Mouse (Mus musculus): ENCODE measurements around the gene Ugcg. TPM values are rescaled to one million over a fixed set of nuclear protein-coding genes. Genes with fewer than 3 reads are reported as not detected.
A peak's percentile ranks its signal among the peaks of the same experiment; 100 is the strongest.

Ugcg gene
- total RNA-seq (2014; rRNA removed): 52.7 and 66.4 TPM in 2 replicates
- 12.9 and 18.5 TPM in 2 replicates for polyA plus RNA-seq (2015; fragmentation: Nextera tagmentation; extraction: Ambion mirVana)

GRCm38 (mm10) chr4:59188802-59189545 lies at the start of gene Ugcg:
Gene Ugcg (plus strand): TSS chr4:59189257.
- WGBS: under 1% methylated on average over 68 of the region's 99 CpGs
- H3K4me2 ChIP-seq (ENCODE audit: low read depth): peak within 1 kb of the TSS; percentile 55
- peak within 1 kb of the TSS; percentile 83 for H3K4me3 ChIP-seq (ENCODE audit: low read depth, low read length)
- ATAC-seq (peak; percentile 92), DNase-seq (peak; percentile 91)
- peak within 1 kb of the TSS; percentile 94 for H3K9ac ChIP-seq
- no peaks in the 10 kb centered on the region for H3K9me3 ChIP-seq (ENCODE audit: low read length)
- H3K4me1 ChIP-seq (ENCODE audit: insufficient read depth): peaks cover 4% of the 10 kb centered on the region; the same call in 1 of the 2 replicates
- no peak for TF ChIP-seq CTCF (IDR thresholded peaks at IDR 0.05; ENCODE audit: low read depth)
- peak within 1 kb of the TSS; percentile 99 for H3K27ac ChIP-seq (ENCODE audit: low read depth, low read length)
- no peaks in the 10 kb centered on the region for H3K27me3 ChIP-seq (ENCODE audit: insufficient read depth, low read length)
- H3K36me3 ChIP-seq (ENCODE audit: insufficient read depth): no peaks in the 10 kb centered on the region

- no peak overlapping the region for H3K4me2 ChIP-seq (ENCODE audit: low read depth)
- no peaks in the 10 kb centered on the region for H3K36me3 ChIP-seq (ENCODE audit: insufficient read depth)
- ATAC-seq (no peak), DNase-seq (no peak)
- no peak for TF ChIP-seq CTCF (IDR thresholded peaks at IDR 0.05; ENCODE audit: low read depth)
- H3K9me3 ChIP-seq (ENCODE audit: low read length): no peaks in the 10 kb centered on the region
- no peak overlapping the region for H3K27ac ChIP-seq (ENCODE audit: low read depth, low read length)
- WGBS: 84% methylated on average over 5 of the region's 5 CpGs
- H3K27me3 ChIP-seq (ENCODE audit: insufficient read depth, low read length): no peaks in the 10 kb centered on the region
- no peak overlapping the region for H3K9ac ChIP-seq
- H3K4me1 ChIP-seq (ENCODE audit: insufficient read depth): no peaks in the 10 kb centered on the region
- no peak overlapping the region for H3K4me3 ChIP-seq (ENCODE audit: low read depth, low read length)
Measured at GRCm38 (mm10) chr4:59149043-59149442, 40.0 kb upstream of the Ugcg start.

- Histone ChIP-seq H3K4me2 (ENCODE audit: low read depth) (no peak overlapping the region), H3K4me1 (ENCODE audit: insufficient read depth) (no peaks in the 10 kb centered on the region), H3K36me3 (ENCODE audit: insufficient read depth) (no peaks in the 10 kb centered on the region), H3K9me3 (ENCODE audit: low read length) (no peaks in the 10 kb centered on the region), H3K27ac (ENCODE audit: low read depth, low read length) (no peak overlapping the region), H3K9ac (no peak overlapping the region), H3K4me3 (ENCODE audit: low read depth, low read length) (no peak overlapping the region), H3K27me3 (ENCODE audit: insufficient read depth, low read length) (no peaks in the 10 kb centered on the region)
- 76% methylated on average over 5 of the region's 5 CpGs for WGBS
- ATAC-seq (no peak), DNase-seq (no peak)
- TF ChIP-seq CTCF (IDR thresholded peaks at IDR 0.05; ENCODE audit: low read depth): no peak
Measured at GRCm38 (mm10) chr4:59150907-59151306, 38.1 kb upstream of the Ugcg start.

- no peaks in the 10 kb centered on the region for H3K4me1 ChIP-seq (ENCODE audit: insufficient read depth)
- no peaks in the 10 kb centered on the region for H3K36me3 ChIP-seq (ENCODE audit: insufficient read depth)
- H3K4me2 ChIP-seq (ENCODE audit: low read depth): no peak overlapping the region
- ATAC-seq (no peak), DNase-seq (no peak)
- no peak for TF ChIP-seq CTCF (IDR thresholded peaks at IDR 0.05; ENCODE audit: low read depth)
- WGBS: 85% methylated on average over 1 of the region's 1 CpGs
- H3K27me3 ChIP-seq (ENCODE audit: insufficient read depth, low read length): no peaks in the 10 kb centered on the region
- no peak overlapping the region for H3K9ac ChIP-seq
- H3K4me3 ChIP-seq (ENCODE audit: low read depth, low read length): no peak overlapping the region
- no peak overlapping the region for H3K27ac ChIP-seq (ENCODE audit: low read depth, low read length)
- H3K9me3 ChIP-seq (ENCODE audit: low read length): no peaks in the 10 kb centered on the region
Measured at GRCm38 (mm10) chr4:59151953-59152352, 37.1 kb upstream of the Ugcg start.

- H3K4me1 ChIP-seq (ENCODE audit: insufficient read depth): no peaks in the 10 kb centered on the region
- H3K27ac ChIP-seq (ENCODE audit: low read depth, low read length): no peak overlapping the region
- TF ChIP-seq CTCF (IDR thresholded peaks at IDR 0.05; ENCODE audit: low read depth): no peak
- no peaks in the 10 kb centered on the region for H3K27me3 ChIP-seq (ENCODE audit: insufficient read depth, low read length)
- no peak overlapping the region for H3K9ac ChIP-seq
- H3K4me3 ChIP-seq (ENCODE audit: low read depth, low read length): no peak overlapping the region
- H3K9me3 ChIP-seq (ENCODE audit: low read length): no peaks in the 10 kb centered on the region
- WGBS: 65% methylated on average over 7 of the region's 7 CpGs
- H3K36me3 ChIP-seq (ENCODE audit: insufficient read depth): no peaks in the 10 kb centered on the region
- ATAC-seq: no peak
- H3K4me2 ChIP-seq (ENCODE audit: low read depth): no peak overlapping the region
- DNase-seq: no peak
Measured at GRCm38 (mm10) chr4:59156897-59157592, 32.0 kb upstream of the Ugcg start.

- DNase-seq (no peak), ATAC-seq (no peak)
- 54% methylated on average over 2 of the region's 2 CpGs for WGBS
- Histone ChIP-seq H3K9ac (no peak overlapping the region), H3K27me3 (ENCODE audit: insufficient read depth, low read length) (no peaks in the 10 kb centered on the region), H3K9me3 (ENCODE audit: low read length) (no peaks in the 10 kb centered on the region), H3K4me1 (ENCODE audit: insufficient read depth) (no peaks in the 10 kb centered on the region), H3K36me3 (ENCODE audit: insufficient read depth) (no peaks in the 10 kb centered on the region), H3K4me3 (ENCODE audit: low read depth, low read length) (no peak overlapping the region), H3K27ac (ENCODE audit: low read depth, low read length) (no peak overlapping the region), H3K4me2 (ENCODE audit: low read depth) (no peak overlapping the region)
- no peak for TF ChIP-seq CTCF (IDR thresholded peaks at IDR 0.05; ENCODE audit: low read depth)
Measured at GRCm38 (mm10) chr4:59157654-59158053, 31.4 kb upstream of the Ugcg start.

- Histone ChIP-seq H3K4me3 (ENCODE audit: low read depth, low read length) (no peak overlapping the region), H3K9ac (no peak overlapping the region), H3K36me3 (ENCODE audit: insufficient read depth) (no peaks in the 10 kb centered on the region), H3K27ac (ENCODE audit: low read depth, low read length) (no peak overlapping the region), H3K27me3 (ENCODE audit: insufficient read depth, low read length) (no peaks in the 10 kb centered on the region), H3K9me3 (ENCODE audit: low read length) (no peaks in the 10 kb centered on the region), H3K4me1 (ENCODE audit: insufficient read depth) (no peaks in the 10 kb centered on the region), H3K4me2 (ENCODE audit: low read depth) (no peak overlapping the region)
- TF ChIP-seq CTCF (IDR thresholded peaks at IDR 0.05; ENCODE audit: low read depth): no peak
- ATAC-seq (no peak), DNase-seq (no peak)
- 92% methylated on average over 5 of the region's 5 CpGs for WGBS
Measured at GRCm38 (mm10) chr4:59160289-59160688, 28.8 kb upstream of the Ugcg start.

Data from forebrain, postnatal 0 days (tissue).